Mouse (Mus musculus) Patski (cell line): Measurements from ENCODE around the gene Daam1. TPM values are rescaled to one million over a fixed set of nuclear protein-coding genes. Genes with fewer than 3 reads are reported as not detected.

Experiments used
- ATAC-seq: fragments of 100-300 bp; one replicate; pipeline ENCODE4 v1.8.0; 2021
- CTCF ChIA-PET: fragments of 350-600 bp; sonication (Branson Sonifier 250); formaldehyde crosslinking; loops from one replicate; lab custom pipeline; 2022; ENCODE audit warnings: inconsistent platforms; lab: Charles Lee
- POLR2A ChIA-PET: fragments of 350-600 bp; sonication (Branson Sonifier 250); formaldehyde crosslinking; loops from one replicate; lab custom pipeline; 2022; ENCODE audit warnings: antibody characterized with exemption, inconsistent platforms; lab: Charles Lee
- DNase-seq: peaks from one replicate; pipeline ENCODE4 v3.0.0-alpha.2; 2011; ENCODE audit warnings: low read depth, low spot score
- H3K27me3 ChIP-seq: fragments of 371-371 bp; one replicate; pipeline ENCODE4 v1.5.1; 2021
- CTCF ChIP-seq: fragments of 100-300 bp; IDR thresholded peaks from one replicate; pipeline ENCODE4 v1.5.1; 2021
- in situ Hi-C: fragments of 300-500 bp; cut with MboI; formaldehyde crosslinking; loops from 3 replicates; pipeline ENCODE4 v1.11.1; 2018; ENCODE audit warnings: low pct_unique_long_range_greater_than_20kb, mixed read lengths
- polyA plus RNA-seq: library from polyadenylated mRNA; unstranded; gene quantifications from one replicate; pipeline ENCODE4 v1.2.3, GENCODE M21; 2021

Daam1 gene
- polyA plus RNA-seq, result 12.9 TPM

- ATAC-seq, result peak; percentile 94
- CTCF ChIA-PET, result no interaction called here
- no peak for TF ChIP-seq CTCF
- POLR2A ChIA-PET, result interaction anchor here (0.7 to 1.0 kb wide), 2 partner anchors 53 to 215 kb away, joined by 3 read pairs; no protein-coding TSS in a partner anchor
- in situ Hi-C loops, result loop anchor here (5.0 kb wide), 1 partner anchor 57 kb away; no protein-coding TSS in a partner anchor
- DNase-seq, result peak; percentile 92
- peaks cover 27% of the 10 kb centered on the region for H3K27me3 ChIP-seq
These were observed at the start of gene Daam1 for GRCm38 (mm10) chr12:71830607-71831257. Daam1 (plus strand) TSS chr12:71831078.

GRCm38 (mm10) chr12:71781220-71781619 is 49.7 kb upstream of the Daam1 start:
- peaks cover 18% of the 10 kb centered on the region for H3K27me3 ChIP-seq
- POLR2A ChIA-PET, result no interaction called here
- ATAC-seq (no peak), DNase-seq (no peak)
- in situ Hi-C loops, result no loop called here
- CTCF ChIA-PET, result no interaction called here
- no peak for TF ChIP-seq CTCF

- TF ChIP-seq CTCF, result no peak
- POLR2A ChIA-PET, result no interaction called here
- no peak for DNase-seq
- in situ Hi-C loops, result no loop called here
- H3K27me3 ChIP-seq, result peaks cover 11% of the 10 kb centered on the region
- CTCF ChIA-PET, result no interaction called here
- no peak for ATAC-seq
These were observed 46.9 kb upstream of the Daam1 start for GRCm38 (mm10) chr12:71783970-71784369.

GRCm38 (mm10) chr12:71784666-71785255 is 46.1 kb upstream of the Daam1 start:
- ChIA-PET POLR2A (no interaction called here), CTCF (no interaction called here)
- TF ChIP-seq CTCF, result no peak
- no peak for ATAC-seq
- in situ Hi-C loops, result no loop called here
- DNase-seq, result no peak
- H3K27me3 ChIP-seq, result peaks cover 10% of the 10 kb centered on the region

GRCm38 (mm10) chr12:71786521-71786920 is 44.4 kb upstream of the Daam1 start:
- ATAC-seq (no peak), DNase-seq (no peak)
- POLR2A ChIA-PET, result no interaction called here
- H3K27me3 ChIP-seq, result peaks cover 6% of the 10 kb centered on the region
- in situ Hi-C loops, result no loop called here
- CTCF ChIA-PET, result no interaction called here
- TF ChIP-seq CTCF, result no peak

- ATAC-seq, result no peak
- DNase-seq, result no peak
- POLR2A ChIA-PET, result no interaction called here
- no peak for TF ChIP-seq CTCF
- in situ Hi-C loops, result no loop called here
- peaks cover 11% of the 10 kb centered on the region for H3K27me3 ChIP-seq
- CTCF ChIA-PET, result no interaction called here
These were observed 42.1 kb upstream of the Daam1 start for GRCm38 (mm10) chr12:71788791-71789190.

GRCm38 (mm10) chr12:71790581-71790980 is 40.3 kb upstream of the Daam1 start:
- no peak for TF ChIP-seq CTCF
- no peak for ATAC-seq
- CTCF ChIA-PET, result no interaction called here
- H3K27me3 ChIP-seq, result peaks cover 5% of the 10 kb centered on the region
- no peak for DNase-seq
- in situ Hi-C loops, result no loop called here
- POLR2A ChIA-PET, result no interaction called here

GRCm38 (mm10) chr12:71793114-71793513 is 37.8 kb upstream of the Daam1 start:
- in situ Hi-C loops, result no loop called here
- ChIA-PET POLR2A (no interaction called here), CTCF (no interaction called here)
- peaks cover 5% of the 10 kb centered on the region for H3K27me3 ChIP-seq
- TF ChIP-seq CTCF, result no peak
- ATAC-seq, result no peak
- DNase-seq, result no peak

- DNase-seq, result no peak
- no peak for ATAC-seq
- TF ChIP-seq CTCF, result no peak
- CTCF ChIA-PET, result interaction anchor here (1.1 to 1.4 kb wide), 3 partner anchors 11 to 27 kb away, joined by 3 to 4 read pairs (median 4); no protein-coding TSS in a partner anchor
- H3K27me3 ChIP-seq, result peaks cover 5% of the 10 kb centered on the region
- POLR2A ChIA-PET, result no interaction called here
- in situ Hi-C loops, result no loop called here
These were observed 35.3 kb upstream of the Daam1 start for GRCm38 (mm10) chr12:71795626-71796025.

- ATAC-seq (no peak), DNase-seq (no peak)
- ChIA-PET CTCF (interaction anchor here (1.1 to 1.4 kb wide), 2 partner anchors 10 to 23 kb away, joined by 3 to 4 read pairs; no protein-coding TSS in a partner anchor), POLR2A (no interaction called here)
- H3K27me3 ChIP-seq, result peaks cover 5% of the 10 kb centered on the region
- TF ChIP-seq CTCF, result no peak
- in situ Hi-C loops, result no loop called here
These were observed 34.4 kb upstream of the Daam1 start for GRCm38 (mm10) chr12:71796517-71796916.

- ATAC-seq, result no peak
- POLR2A ChIA-PET, result interaction anchor here (0.5 kb wide), 1 partner anchor 151 kb away, joined by 3 read pairs; no protein-coding TSS in a partner anchor
- in situ Hi-C loops, result loop anchor here (25.0 kb wide), 1 partner anchor 605 kb away; the partner anchor contains the start of gene Rtn1
- peaks cover 7% of the 10 kb centered on the region for H3K27me3 ChIP-seq
- CTCF ChIA-PET, result no interaction called here
- no peak for TF ChIP-seq CTCF
- no peak for DNase-seq
These were observed 23.6 kb upstream of the Daam1 start for GRCm38 (mm10) chr12:71807306-71807705.
